ENCODE assay signal across 16 mouse cellular contexts in genomic region chr4:128887026-128887425, GRCm38 (mm10). TPM values are rescaled to one million over a fixed set of nuclear protein-coding genes. Genes with fewer than 3 reads are reported as not detected.
A peak's percentile ranks its signal among the peaks of the same experiment; 100 is the strongest.
DNase-seq lines count a peak whose midpoint lies in the region; ATAC-seq and TF ChIP-seq lines count a peak whose summit lies in the region.
"Had no signal": no experiment of that assay in that cellular context is flagged by ENCODE, and none has a peak within 500 bp of the region (broad histone marks: within the 10 kb centered on the region; RNA-seq: fewer than 3 reads in every experiment).

No protein-coding gene starts in this region.

- 0 out of 2 replicates have a peak overlapping the region, but pooled peaks have one; percentile 42 for H3K27ac ChIP-seq in embryonic facial prominence, embryonic 10.5 days (replicated peaks)
- H3K27ac ChIP-seq in hindbrain, embryonic 13.5 days = peak overlapping the region; percentile 76
- no peak overlapping the region for H3K27ac ChIP-seq in midbrain, postnatal 0 days (ENCODE audit: low read depth, low read length)
- H3K27ac ChIP-seq in heart, embryonic 11.5 days (ENCODE audit: low read depth, low read length) = no peak overlapping the region
- H3K27ac ChIP-seq: kidney, postnatal 0 days; layer of hippocampus, adult 2 months had no signal

- peaks cover 41% of the 10 kb centered on the region for H3K36me3 ChIP-seq in embryonic facial prominence, embryonic 10.5 days (replicated peaks)
- H3K36me3 ChIP-seq in hindbrain, embryonic 13.5 days = peaks cover 12% of the 10 kb centered on the region
- 0 out of 2 replicates have a peak, but pooled peaks cover 3% of the 10 kb centered on the region for H3K36me3 ChIP-seq in midbrain, postnatal 0 days (ENCODE audit: insufficient read depth, low read length)
- no peaks in the 10 kb centered on the region for H3K36me3 ChIP-seq in heart, embryonic 11.5 days (ENCODE audit: control insufficient read depth, insufficient read depth, low read length)
- H3K36me3 ChIP-seq: G1E had no signal

- H3K27me3 ChIP-seq in embryonic facial prominence, embryonic 10.5 days (replicated peaks; ENCODE audit: low read depth, poor library complexity, severe bottlenecking) = peaks cover 31% of the 10 kb centered on the region
- 0 out of 2 replicates have a peak, but pooled peaks cover 3% of the 10 kb centered on the region for H3K27me3 ChIP-seq in hindbrain, embryonic 13.5 days
- no peaks in the 10 kb centered on the region for H3K27me3 ChIP-seq in midbrain, postnatal 0 days (ENCODE audit: insufficient read depth, low read length)
- H3K27me3 ChIP-seq in heart, embryonic 11.5 days (ENCODE audit: control insufficient read depth, insufficient read depth, low read length) = peaks cover 8% of the 10 kb centered on the region; the same call in 1 of the 2 replicates

- peak overlapping the region; percentile 60 for H3K9ac ChIP-seq in hindbrain, embryonic 13.5 days
- H3K9ac ChIP-seq in midbrain, postnatal 0 days (replicated peaks; ENCODE audit: low read length, poor library complexity, severe bottlenecking) = 0 out of 2 replicates have a peak overlapping the region, but pooled peaks have one; percentile 39
- H3K9ac ChIP-seq in heart, embryonic 11.5 days (ENCODE audit: low read depth, low read length) = no peak overlapping the region
- H3K9ac ChIP-seq: liver, postnatal 0 days had no signal

- ATAC-seq in hindbrain, embryonic 13.5 days (ENCODE audit: low FRiP score) = no peak
- no peak for ATAC-seq in midbrain, postnatal 0 days (ENCODE audit: low FRiP score)
- ATAC-seq in heart, embryonic 11.5 days (replicated peaks; ENCODE audit: insufficient number of reproducible peaks, low FRiP score, low TSS enrichment) = no peak
- ATAC-seq: CD4-positive, CD25-positive, alpha-beta regulatory T cell, adult 4 months; liver, postnatal 0 days had no signal

- no peaks in the 10 kb centered on the region for H3K9me3 ChIP-seq in embryonic facial prominence, embryonic 10.5 days
- no peaks in the 10 kb centered on the region for H3K9me3 ChIP-seq in hindbrain, embryonic 13.5 days
- no peaks in the 10 kb centered on the region for H3K9me3 ChIP-seq in midbrain, postnatal 0 days (ENCODE audit: low read length)
- H3K9me3 ChIP-seq in heart, embryonic 11.5 days (replicated peaks; ENCODE audit: control insufficient read depth, low read length) = no peaks in the 10 kb centered on the region

- peak; percentile 58 for DNase-seq in brain, embryonic 14.5 days (ENCODE audit: low read depth)
- no peak for DNase-seq in embryonic facial prominence, embryonic 10.5 days (ENCODE audit: low spot score)
- no peak for DNase-seq in midbrain, postnatal 0 days (ENCODE audit: low spot score)
- DNase-seq in thymus, postnatal 10 days (ENCODE audit: low spot score in 2 of 2) = no peak
- DNase-seq in heart, adult 9 months (ENCODE audit: low spot score in 2 of 2) = no peak
- DNase-seq: heart, postnatal 4 days; kidney, adult 11 months; liver; liver, postnatal 0 days had no signal

- WGBS in embryonic facial prominence, embryonic 10.5 days = 69% methylated on average over 10 of the region's 10 CpGs
- 63% methylated on average over 10 of the region's 10 CpGs for WGBS in hindbrain, embryonic 13.5 days
- WGBS in midbrain, postnatal 0 days = 69% methylated on average over 10 of the region's 10 CpGs
- 82% methylated on average over 10 of the region's 10 CpGs for WGBS in heart, embryonic 11.5 days (ENCODE audit: insufficient replicate concordance)

- TF ChIP-seq POLR2A in brain, embryonic 14.5 days (IDR thresholded peaks at IDR 0.05; ENCODE audit: borderline replicate concordance, extremely low read depth, insufficient read depth, insufficient read length, poor library complexity, severe bottlenecking) = no peak

- peak overlapping the region; percentile 2; the same call in 1 of the 2 replicates for H3K4me3 ChIP-seq in embryonic facial prominence, embryonic 10.5 days
- peak overlapping the region; percentile 8; the same call in 1 of the 2 replicates for H3K4me3 ChIP-seq in hindbrain, embryonic 13.5 days
- no peak overlapping the region for H3K4me3 ChIP-seq in midbrain, postnatal 0 days (ENCODE audit: low read depth, low read length)
- H3K4me3 ChIP-seq in heart, embryonic 11.5 days (ENCODE audit: low read depth, low read length) = no peak overlapping the region
- H3K4me3 ChIP-seq: erythroblast, embryonic 14.5 days; layer of hippocampus, adult 2 months had no signal

- peaks cover 80% of the 10 kb centered on the region for H3K4me1 ChIP-seq in embryonic facial prominence, embryonic 10.5 days
- peaks cover 81% of the 10 kb centered on the region for H3K4me1 ChIP-seq in hindbrain, embryonic 13.5 days (replicated peaks)
- H3K4me1 ChIP-seq in midbrain, postnatal 0 days (ENCODE audit: insufficient read depth, low read length) = peaks cover 21% of the 10 kb centered on the region
- peaks cover 4% of the 10 kb centered on the region; the same call in 1 of the 2 replicates for H3K4me1 ChIP-seq in heart, embryonic 11.5 days (ENCODE audit: control insufficient read depth, insufficient read depth, low read length)

- H3K4me2 ChIP-seq in hindbrain, embryonic 13.5 days = peak overlapping the region; percentile 35
- peak overlapping the region; percentile 25 for H3K4me2 ChIP-seq in midbrain, postnatal 0 days (ENCODE audit: low read depth, low read length, poor library complexity, severe bottlenecking)
- H3K4me2 ChIP-seq in heart, embryonic 11.5 days = no peak overlapping the region

- TF ChIP-seq CTCF in brain, embryonic 14.5 days (IDR thresholded peaks at IDR 0.05; ENCODE audit: borderline replicate concordance, extremely low read depth, insufficient read depth, insufficient read length) = no peak
- TF ChIP-seq CTCF in midbrain, postnatal 0 days (IDR thresholded peaks at IDR 0.05) = no peak

RNA-seq across cellular contexts. Expression of gene Trim62, which starts 3.6 kb away (rescaled TPM):
- polyA plus RNA-seq in brain, embryonic 14.5 days (2012; rRNA removed) = 15.4 and 33.5 TPM in 2 replicates
- 10.6 and 11.9 TPM in 2 replicates for polyA plus RNA-seq in embryonic facial prominence, embryonic 10.5 days (2016; fragmentation: Nextera tagmentation; extraction: Ambion mirVana)
- polyA plus RNA-seq in hindbrain, embryonic 13.5 days (2015; fragmentation: Nextera tagmentation; extraction: Ambion mirVana) = 19.2 and 20.0 TPM in 2 replicates
- total RNA-seq in midbrain, postnatal 0 days (2014; rRNA removed) = 22.3 and 25.2 TPM in 2 replicates
- 25.9 and 26.8 TPM in 2 replicates for polyA plus RNA-seq in midbrain, postnatal 0 days (2015; fragmentation: Nextera tagmentation; extraction: Ambion mirVana)
- polyA plus RNA-seq in heart, embryonic 11.5 days (2014; fragmentation: Nextera tagmentation; extraction: Ambion mirVana) = 4.4 and 6.2 TPM in 2 replicates
- polyA plus RNA-seq: erythroblast, embryonic 14.5 days; G1E had no signal

Comparison
In these comparisons a context has a peak if more than half of its experiments do, and no peak if none do; other contexts are left out.
1. H3K27ac ChIP-seq: peak in embryonic facial prominence, embryonic 10.5 days (single experiment) and hindbrain, embryonic 13.5 days (single experiment); none in midbrain, postnatal 0 days (single experiment) and heart, embryonic 11.5 days (single experiment).
2. H3K4me3 ChIP-seq: peak in embryonic facial prominence, embryonic 10.5 days (single experiment) and hindbrain, embryonic 13.5 days (single experiment); none in midbrain, postnatal 0 days (single experiment) and heart, embryonic 11.5 days (single experiment).